Mouse (Mus musculus) ES-E14 (cell line): ENCODE results near the gene Cpne1. TPM values are rescaled to one million over a fixed set of nuclear protein-coding genes. Genes with fewer than 3 reads are reported as not detected.

Experiments
- DNase-seq: peaks from one replicate; pipeline ENCODE4 v3.0.0-alpha.2; 2013; ENCODE audit warnings: low read depth, low spot score
- H3K27ac ChIP-seq: 2 replicates; pipeline ENCODE4 v1.5.1; 2012; ENCODE audit warnings: low read depth, mild to moderate bottlenecking, low read length, moderate library complexity, mixed read lengths; ENCODE audit not compliant: poor library complexity, insufficient read depth, severe bottlenecking
- H3K36me3 ChIP-seq: 2 replicates; pipeline ENCODE4 v1.6.1; 2012; ENCODE audit warnings: mild to moderate bottlenecking, low read length, moderate library complexity, mixed read lengths; ENCODE audit not compliant: control insufficient read depth, poor library complexity, insufficient read depth, severe bottlenecking
- H3K4me1 ChIP-seq, 2 experiments: fragments of 150-350 bp in 1 of 2; sonication (generic) in 1 of 2; 2 replicates each; pipeline ENCODE4 v1.6.1; 2012; ENCODE audit warnings: low read length in 2 of 2, mild to moderate bottlenecking in 1 of 2, mixed read lengths in 1 of 2; ENCODE audit not compliant: control insufficient read depth in 2 of 2, insufficient read depth in 2 of 2, poor library complexity in 1 of 2
- H3K4me3 ChIP-seq, 2 experiments: fragments of 150-350 bp in 1 of 2; sonication (generic) in 1 of 2; 2 replicates each; pipeline ENCODE4 v1.5.1; 2012; ENCODE audit warnings: low read length in 2 of 2, low read depth in 1 of 2, mild to moderate bottlenecking in 1 of 2, mixed read lengths in 1 of 2; ENCODE audit not compliant: insufficient read depth in 1 of 2, poor library complexity in 1 of 2, severe bottlenecking in 1 of 2
- H3K9ac ChIP-seq: 2 replicates; pipeline ENCODE4 v1.6.1; 2012; ENCODE audit warnings: low read depth, mild to moderate bottlenecking, low read length, mixed read lengths; ENCODE audit not compliant: poor library complexity, insufficient read depth, severe bottlenecking
- H3K9me3 ChIP-seq: fragments of 150-350 bp; sonication (generic); 2 replicates; pipeline ENCODE4 v1.6.1; 2012; ENCODE audit warnings: low read depth, mild to moderate bottlenecking, low read length; ENCODE audit not compliant: control insufficient read depth, insufficient read depth
- CHD2 ChIP-seq: IDR thresholded peaks from 2 replicates; pipeline ENCODE4 v1.6.1; 2014; ENCODE audit warnings: mild to moderate bottlenecking, low read depth, low read length, inconsistent platforms
- HCFC1 ChIP-seq: IDR thresholded peaks from 2 replicates; pipeline ENCODE4 v1.6.1; 2012; ENCODE audit warnings: low read length, inconsistent platforms, borderline replicate concordance; ENCODE audit not compliant: insufficient read depth
- MAFK ChIP-seq: IDR thresholded peaks from 2 replicates; pipeline ENCODE4 v1.6.1; 2014; ENCODE audit warnings: mild to moderate bottlenecking, low read depth, low read length, inconsistent platforms; ENCODE audit not compliant: insufficient read depth
- ZC3H11A ChIP-seq: IDR thresholded peaks from 2 replicates; pipeline ENCODE4 v1.6.1; 2012; ENCODE audit warnings: low read depth, mild to moderate bottlenecking, inconsistent platforms, low read length, borderline replicate concordance
- ZNF384 ChIP-seq: IDR thresholded peaks from 2 replicates; pipeline ENCODE4 v1.6.1; 2012; ENCODE audit warnings: low read depth, low read length, inconsistent platforms
- in situ Hi-C, 2 experiments: fragments of 600-800 bp; cut with MboI; formaldehyde crosslinking; loops; one replicate each; pipeline ENCODE4 v1.15.1; 2025; ENCODE audit warnings: low sequenced_read_pairs in 2 of 2, inconsistent platforms in 1 of 2; ENCODE audit not compliant: unreplicated experiment in 2 of 2
- total RNA-seq: library from RNA; depleted of rRNA; stranded (reverse); fragments of 300-350 nt; gene quantifications from 2 replicates; pipeline ENCODE4 v1.2.3, GENCODE M21; 2012; rRNA removed

The Cpne1 gene
- total RNA-seq, 1 experiment = 42.8 TPM

GRCm38 (mm10) chr2:156052816-156053215, 58.9 kb downstream of the Cpne1 start, which contains the start of gene Fer1l4:
TSS of gene Fer1l4 (minus strand) at chr2:156052947.
- no peak within 1 kb of the TSS for H3K4me3 ChIP-seq
- no peaks in the 10 kb centered on the region for H3K9me3 ChIP-seq
- no peaks in the 10 kb centered on the region for H3K36me3 ChIP-seq
- no peak for DNase-seq
- TF ChIP-seq ZNF384 (no peak), ZC3H11A (no peak), CHD2 (no peak), HCFC1 (no peak), MAFK (no peak)
- no peak within 1 kb of the TSS for H3K27ac ChIP-seq
- in situ Hi-C loops = no loop called here
- H3K9ac ChIP-seq = no peak within 1 kb of the TSS
- peaks cover 0 to 2% of the 10 kb centered on the region in 2 experiments; a peak in 1 of 4 replicates for H3K4me1 ChIP-seq

GRCm38 (mm10) chr2:156047929-156048328, 63.8 kb downstream of the Cpne1 start:
- Histone ChIP-seq H3K4me1 (peaks cover 0 to 4% of the 10 kb centered on the region in 2 experiments; a peak in 1 of 4 replicates), H3K4me3 (no peak overlapping the region; a peak in 1 of 4 replicates), H3K27ac (no peak overlapping the region), H3K9me3 (no peaks in the 10 kb centered on the region), H3K9ac (0 out of 2 replicates have a peak overlapping the region, but pooled peaks have one; percentile 1), H3K36me3 (no peaks in the 10 kb centered on the region)
- DNase-seq = peak; percentile 51
- no peak for TF ChIP-seq CHD2
- in situ Hi-C loops = no loop called here

GRCm38 (mm10) chr2:156042903-156043302, 68.9 kb downstream of the Cpne1 start:
- TF ChIP-seq ZC3H11A = no peak
- no peak for TF ChIP-seq ZNF384
- no peak for TF ChIP-seq CHD2
- no peak for TF ChIP-seq MAFK
- TF ChIP-seq HCFC1 = no peak
- Histone ChIP-seq H3K4me1 (peaks cover 0 to 4% of the 10 kb centered on the region in 2 experiments; a peak in 1 of 4 replicates), H3K4me3 (no peak overlapping the region), H3K36me3 (no peaks in the 10 kb centered on the region), H3K9ac (no peak overlapping the region), H3K9me3 (no peaks in the 10 kb centered on the region), H3K27ac (no peak overlapping the region)
- no peak for DNase-seq
- in situ Hi-C loops = no loop called here

- no peaks in the 10 kb centered on the region for H3K36me3 ChIP-seq
- in situ Hi-C loops = no loop called here
- no peak overlapping the region for H3K27ac ChIP-seq
- peaks cover 0 to 4% of the 10 kb centered on the region in 2 experiments; a peak in 1 of 4 replicates for H3K4me1 ChIP-seq
- TF ChIP-seq ZNF384 = no peak
- TF ChIP-seq MAFK = no peak
- TF ChIP-seq ZC3H11A = no peak
- no peak for TF ChIP-seq HCFC1
- no peak for TF ChIP-seq CHD2
- H3K9ac ChIP-seq = no peak overlapping the region
- H3K9me3 ChIP-seq = no peaks in the 10 kb centered on the region
- no peak for DNase-seq
- H3K4me3 ChIP-seq = no peak overlapping the region
Observed at GRCm38 (mm10) chr2:156039390-156039789, 72.4 kb downstream of the Cpne1 start.

- Histone ChIP-seq H3K4me1 (peaks cover 0 to 5% of the 10 kb centered on the region in 2 experiments; a peak in 2 of 4 replicates), H3K9me3 (no peaks in the 10 kb centered on the region), H3K27ac (no peak overlapping the region), H3K4me3 (no peak overlapping the region), H3K9ac (no peak overlapping the region), H3K36me3 (no peaks in the 10 kb centered on the region)
- DNase-seq = peak; percentile 15
- in situ Hi-C loops = no loop called here
- TF ChIP-seq HCFC1 (peak; percentile 89), ZC3H11A (no peak)
Observed at GRCm38 (mm10) chr2:156025482-156025881, 86.3 kb downstream of the Cpne1 start.

Other genes starting within 250 kb of the Cpne1 start
- gene Uqcc1, start 181.7 kb downstream of the Cpne1 start, total RNA-seq = 61.7 and 81.6 TPM in 2 replicates
- gene Gm15557, start 171.2 kb downstream of the Cpne1 start, total RNA-seq = not detected in 2 replicates
- gene Gdf5, start 166.6 kb downstream of the Cpne1 start, total RNA-seq = 0.09 and 0.11 TPM in 2 replicates
- 22.2 and 24.2 TPM in 2 replicates for gene Cep250, start 155.5 kb downstream of the Cpne1 start, total RNA-seq
- 0.98 and 1.5 TPM in 2 replicates for gene 6430550D23Rik, start 104.0 kb downstream of the Cpne1 start, total RNA-seq
- gene Ergic3, start 103.9 kb downstream of the Cpne1 start, total RNA-seq = 134 and 213 TPM in 2 replicates
- 0.22 and 0.26 TPM in 2 replicates for gene Fer1l4, start 59.0 kb downstream of the Cpne1 start, total RNA-seq
- gene Spag4, start 46.8 kb downstream of the Cpne1 start, total RNA-seq = 1.9 and 2.6 TPM in 2 replicates
- 21.8 and 22.1 TPM in 2 replicates for gene Rbm12, start within 50 bp of the Cpne1 start, total RNA-seq
- gene Gm28036, start 15.1 kb upstream of the Cpne1 start, total RNA-seq = 19.5 and 23.0 TPM in 2 replicates
- 211 and 216 TPM in 2 replicates for gene Romo1, start 32.1 kb upstream of the Cpne1 start, total RNA-seq
- 40.2 and 41.6 TPM in 2 replicates for gene Nfs1, start 32.2 kb upstream of the Cpne1 start, total RNA-seq
- gene Rbm39, start 68.3 kb upstream of the Cpne1 start, total RNA-seq = 399 and 411 TPM in 2 replicates
- gene Phf20, start 84.5 kb upstream of the Cpne1 start, total RNA-seq = 44.1 and 51.9 TPM in 2 replicates
- gene Cnbd2, start 200.3 kb upstream of the Cpne1 start, total RNA-seq = 1.6 and 2.9 TPM in 2 replicates
- 26.0 and 27.9 TPM in 2 replicates for gene Scand1, start 200.7 kb upstream of the Cpne1 start, total RNA-seq